Mouse (Mus musculus) mature B cell (primary cell): ENCODE results near the gene Kat8.

ENCODE experiments used
- in situ Hi-C: fragments of 300-500 bp; cut with MboI; formaldehyde crosslinking; loops from 2 replicates; pipeline ENCODE4 v1.14.3; 2019

Gene Kat8

DNA sequence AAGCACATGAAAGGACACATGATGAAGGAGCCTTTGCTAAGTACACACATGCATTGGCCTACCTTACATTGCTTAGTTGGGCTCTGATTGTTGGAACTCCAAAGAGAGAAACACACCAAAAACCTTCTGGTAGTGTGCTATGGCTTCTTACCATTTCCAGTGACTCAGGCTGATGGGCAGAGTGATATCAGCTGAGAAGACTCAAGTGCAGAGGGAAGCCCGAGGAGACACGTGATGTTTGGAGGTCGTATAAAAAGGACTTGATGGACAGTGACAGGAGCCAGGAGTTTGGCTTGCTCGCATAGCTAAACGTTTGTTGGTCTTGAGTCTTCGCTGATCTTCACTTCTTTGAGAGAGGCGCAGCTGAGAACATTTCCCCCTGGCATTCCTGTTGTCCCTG, 14.8 kb upstream of the Kat8 start:
- in situ Hi-C loops: no loop called here

GRCm38 (mm10) chr7:127898179-127898956, 13.9 kb upstream of the Kat8 start:
- in situ Hi-C loops: no loop called here

GRCm38 (mm10) chr7:127899997-127900396, 12.3 kb upstream of the Kat8 start:
- in situ Hi-C loops: no loop called here

- in situ Hi-C loops: no loop called here
Observed at GRCm38 (mm10) chr7:127901772-127902171, 10.5 kb upstream of the Kat8 start.

DNA sequence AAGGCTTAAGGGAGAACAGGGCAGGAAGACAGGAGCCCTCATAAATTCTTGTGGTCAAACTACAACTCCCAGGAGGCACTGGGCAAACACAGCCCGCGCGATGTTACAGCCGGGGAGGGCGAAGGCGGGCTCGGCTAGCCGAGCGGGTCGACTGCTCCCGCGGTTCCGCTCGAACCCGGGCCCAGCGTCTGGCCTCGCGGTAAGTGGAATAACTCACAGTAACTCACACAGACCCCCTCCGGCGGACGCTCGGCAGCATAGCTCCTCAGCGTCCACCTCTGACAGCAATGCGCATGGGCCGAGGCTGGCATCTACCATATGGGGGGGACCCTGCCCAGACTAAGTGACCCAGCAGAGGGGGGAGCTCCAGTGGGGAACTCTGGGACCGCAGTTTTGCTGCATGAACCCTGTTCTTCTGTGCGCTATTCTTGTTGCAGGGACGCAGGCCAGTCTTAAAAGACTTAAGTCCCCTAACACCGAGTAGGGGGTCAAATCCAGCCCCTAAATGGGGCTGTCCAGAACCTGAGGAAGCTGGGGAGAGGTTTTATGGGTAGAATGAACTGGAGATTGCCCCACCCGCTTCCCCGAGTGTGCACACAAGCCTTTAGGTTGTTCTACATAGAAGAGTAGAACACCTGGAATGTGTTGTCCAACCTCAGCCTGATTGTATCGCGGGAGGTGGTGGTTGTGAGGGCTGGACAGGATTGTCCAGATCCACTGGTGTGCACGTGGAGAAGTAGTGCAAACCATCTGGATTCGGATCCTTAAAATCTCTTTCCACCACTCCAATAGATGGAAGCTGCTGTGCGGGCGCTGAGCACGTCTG, 8.1 kb upstream of the Kat8 start, which contains the start of gene Bckdk:
Gene Bckdk, plus strand, starts transcription at position 112 of the 826 bp plus-strand sequence.
- in situ Hi-C loops: no loop called here

GRCm38 (mm10) chr7:127907939-127908338, 4.4 kb upstream of the Kat8 start:
- in situ Hi-C loops: no loop called here

DNA sequence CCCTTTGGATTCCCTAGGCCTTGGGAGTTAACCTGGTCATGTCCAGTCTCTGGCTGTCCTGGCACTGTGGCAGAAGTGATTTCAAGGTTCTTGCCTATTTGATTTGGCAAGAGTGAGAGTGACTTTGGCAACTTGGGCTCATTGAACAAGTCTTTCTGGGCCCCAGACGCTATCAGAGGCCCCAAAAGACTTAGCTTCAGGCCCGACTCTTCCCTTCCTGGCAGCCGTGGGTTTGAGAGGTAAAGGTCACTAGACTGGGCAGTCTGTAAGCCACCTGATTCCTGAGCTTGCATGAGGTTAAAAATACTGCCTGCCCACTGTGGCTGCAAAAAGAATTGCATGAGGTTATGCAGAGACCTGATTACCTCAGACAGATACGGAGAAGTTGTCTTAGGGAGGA, 3.7 kb upstream of the Kat8 start:
- in situ Hi-C loops: no loop called here

- in situ Hi-C loops: no loop called here
Observed at GRCm38 (mm10) chr7:127912938-127913337, 622 bp downstream of the Kat8 start.

DNA sequence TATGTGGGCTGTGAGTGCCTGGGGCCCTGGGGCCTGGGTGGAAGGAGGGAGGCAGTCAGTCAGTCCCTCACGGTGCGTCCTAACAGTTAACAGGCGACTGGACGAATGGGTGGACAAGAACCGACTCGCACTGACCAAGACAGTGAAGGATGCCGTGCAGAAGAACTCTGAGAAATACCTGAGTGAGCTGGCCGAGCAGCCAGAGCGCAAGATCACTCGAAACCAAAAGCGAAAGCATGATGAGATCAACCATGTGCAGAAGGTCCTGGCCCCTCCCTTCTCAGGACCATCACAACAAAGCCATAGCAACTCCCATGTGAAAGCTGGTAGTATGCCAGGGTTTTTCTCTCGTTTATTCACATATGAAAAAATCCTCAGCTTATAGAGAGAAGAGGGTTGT, 3.0 kb downstream of the Kat8 start:
- in situ Hi-C loops: no loop called here

- in situ Hi-C loops: no loop called here
Observed at GRCm38 (mm10) chr7:127918203-127918602, 5.9 kb downstream of the Kat8 start.

DNA sequence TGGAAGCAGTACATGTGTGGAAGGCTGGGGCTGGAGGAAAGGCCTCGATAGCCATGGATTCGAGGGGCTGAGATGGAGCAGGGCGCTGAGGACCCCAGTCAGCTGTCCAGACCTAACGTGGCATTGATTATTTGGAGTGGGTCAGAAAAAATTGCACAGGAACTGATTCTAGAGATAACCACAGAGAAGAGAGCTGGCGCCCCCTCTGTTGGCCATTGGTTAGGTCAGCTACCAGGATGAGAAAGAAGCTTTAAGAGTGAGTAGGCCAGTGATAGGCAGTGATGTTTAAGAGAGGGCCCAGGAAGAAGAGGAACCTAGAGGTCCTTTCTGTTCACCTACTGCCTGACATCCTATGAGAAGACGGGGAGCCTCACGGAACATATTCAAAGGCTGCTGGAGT, 7.0 kb downstream of the Kat8 start:
- in situ Hi-C loops: no loop called here

DNA sequence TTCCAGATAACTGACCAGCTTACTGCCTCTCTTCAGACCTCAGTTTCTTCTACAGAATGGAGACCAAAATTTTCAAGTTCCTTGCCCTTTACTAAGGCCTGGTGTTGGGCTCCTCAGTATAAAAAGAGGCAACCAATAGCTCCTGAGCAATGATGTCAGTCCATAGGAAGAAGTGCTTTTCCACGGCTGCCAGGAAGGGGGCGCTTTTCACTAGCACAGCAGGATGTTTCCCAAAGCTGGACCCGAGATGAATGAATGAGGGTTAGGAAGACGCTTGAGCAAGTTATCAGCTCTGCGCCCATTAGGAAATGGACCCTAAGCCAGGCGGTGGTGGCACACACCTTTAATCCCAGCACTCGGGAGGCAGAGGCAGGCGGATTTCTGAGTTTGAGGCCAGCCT, 9.2 kb downstream of the Kat8 start:
- in situ Hi-C loops: no loop called here

DNA sequence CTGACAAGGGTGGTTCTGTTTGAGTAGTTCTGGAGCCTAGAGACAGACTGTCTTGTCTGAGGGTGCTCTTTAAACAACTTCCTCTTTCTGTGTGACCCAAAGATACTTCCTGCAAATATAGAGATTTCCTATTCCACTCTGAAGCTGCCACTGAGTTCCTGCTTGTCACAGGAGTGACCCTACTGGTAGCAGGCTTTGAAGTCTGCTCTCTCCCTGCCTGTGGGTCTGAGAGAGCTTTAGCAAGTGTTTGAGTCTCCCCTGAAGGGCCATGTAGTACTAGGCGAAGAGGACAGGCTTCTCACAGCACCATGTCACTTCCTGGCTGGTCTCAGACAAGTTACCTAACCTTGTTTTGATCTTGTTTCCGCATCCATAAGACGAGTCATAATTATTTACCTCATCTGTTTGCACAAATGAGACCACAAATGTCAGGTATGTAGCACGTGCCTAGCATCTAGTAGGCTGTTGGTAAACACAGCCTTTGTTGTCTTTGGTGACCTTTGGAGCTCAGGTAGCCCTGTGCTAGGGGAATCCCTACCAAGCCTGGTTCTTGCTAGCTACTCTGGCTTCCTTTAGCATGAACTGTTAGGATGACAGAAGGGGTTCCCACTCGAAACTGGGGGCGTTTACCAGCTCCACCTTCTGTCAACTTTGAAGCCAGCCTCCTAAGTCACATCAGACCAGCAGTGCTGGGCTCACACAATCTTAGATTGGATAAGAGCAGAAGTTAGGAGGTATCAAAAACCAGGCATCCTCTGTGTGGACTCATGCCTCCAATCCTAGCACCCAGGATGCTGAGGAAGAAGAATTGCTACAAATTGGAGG, 10.3 kb downstream of the Kat8 start:
- in situ Hi-C loops: no loop called here

- in situ Hi-C loops: no loop called here
Observed at GRCm38 (mm10) chr7:127923714-127924113, 11.4 kb downstream of the Kat8 start.

DNA sequence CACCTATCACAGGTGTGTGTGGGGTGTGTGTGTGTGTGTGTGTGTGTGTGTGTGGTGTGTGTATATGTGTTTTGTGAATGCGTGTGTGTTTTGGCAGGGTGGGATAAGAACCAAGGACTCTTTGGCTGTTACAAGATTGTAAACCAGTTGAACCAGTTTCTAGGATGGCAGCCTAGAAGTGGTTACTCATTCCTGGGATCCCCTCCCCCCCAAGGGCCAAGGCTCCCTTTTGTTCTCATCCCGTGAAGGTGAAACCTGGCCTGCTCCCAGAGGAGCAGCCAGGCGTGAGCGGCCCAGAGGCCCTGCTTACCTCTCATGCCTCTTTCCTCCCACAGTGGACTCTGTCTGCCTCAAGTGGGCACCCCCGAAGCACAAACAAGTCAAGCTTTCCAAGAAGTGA, 12.9 kb downstream of the Kat8 start:
- in situ Hi-C loops: no loop called here

GRCm38 (mm10) chr7:127926066-127926465, 13.8 kb downstream of the Kat8 start:
- in situ Hi-C loops: no loop called here

DNA sequence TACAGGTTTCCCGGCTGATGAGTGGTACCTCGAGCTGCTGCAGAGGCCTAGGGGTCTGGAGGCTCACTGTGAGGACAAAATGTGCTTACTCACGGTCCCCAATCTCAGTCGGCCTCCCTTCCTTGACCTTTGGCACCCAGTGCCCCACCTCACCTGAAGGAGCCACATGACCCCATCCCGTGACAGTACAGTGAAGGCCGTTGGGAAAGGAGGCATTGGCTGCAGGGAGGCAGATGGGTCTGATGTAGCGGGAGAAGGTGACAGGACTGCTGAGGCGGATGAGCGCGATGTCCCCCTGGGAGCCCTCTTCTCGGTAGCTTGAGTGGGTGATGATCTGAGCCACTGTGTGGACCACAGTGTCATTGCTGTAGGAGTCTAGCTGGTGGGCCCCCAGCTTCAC, 14.5 kb downstream of the Kat8 start:
- in situ Hi-C loops: no loop called here

- in situ Hi-C loops: no loop called here
Observed at GRCm38 (mm10) chr7:127927726-127928125, 15.4 kb downstream of the Kat8 start.

GRCm38 (mm10) chr7:127928596-127928995, 16.3 kb downstream of the Kat8 start:
- in situ Hi-C loops: no loop called here

DNA sequence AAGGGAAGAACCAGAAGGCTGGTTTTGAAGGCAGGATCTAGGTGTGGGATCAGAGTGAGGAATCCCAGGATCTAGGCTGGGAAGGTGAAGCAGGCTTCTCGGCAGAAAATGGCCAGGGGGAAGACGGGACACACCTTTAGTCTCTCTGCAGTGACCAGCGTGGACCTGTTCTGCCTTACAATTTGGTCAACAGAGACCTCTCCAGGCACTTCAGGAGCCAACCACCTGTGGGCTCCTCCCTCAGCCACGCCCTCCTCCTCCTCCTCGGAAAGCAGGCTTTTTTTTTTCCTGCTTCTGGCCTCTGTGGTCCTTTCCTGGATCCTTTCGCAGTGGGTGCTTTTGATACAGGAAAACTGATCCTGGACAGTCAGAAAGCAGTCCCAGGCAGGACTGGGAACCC, 17.6 kb downstream of the Kat8 start, which contains the start of gene Prss8:
Gene Prss8, minus strand, starts transcription at position 182 of the 400 bp plus-strand sequence.
- in situ Hi-C loops: no loop called here

DNA sequence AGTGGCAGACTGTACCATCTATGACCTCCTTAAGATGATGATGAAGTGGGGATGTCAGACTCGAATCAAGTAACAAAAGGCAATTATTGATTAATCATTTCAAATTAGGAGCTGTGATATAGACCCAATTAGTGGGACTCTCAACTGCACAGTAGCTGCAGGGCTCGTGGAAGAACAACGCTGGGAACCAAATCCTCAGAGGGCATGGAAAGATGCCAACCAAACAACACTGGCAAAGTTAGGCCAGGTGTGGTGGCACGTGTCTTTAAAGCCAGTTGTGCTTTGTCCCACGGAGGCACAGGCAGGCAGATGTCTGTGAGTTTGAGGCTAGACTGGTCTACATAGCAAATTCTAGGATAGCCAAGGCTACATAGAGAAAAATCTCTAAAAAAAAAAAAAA, 18.3 kb downstream of the Kat8 start:
- in situ Hi-C loops: no loop called here
